Mouse (Mus musculus) brain, embryonic 14.5 days (tissue): ENCODE data around the gene Gm21761. TPM values are rescaled to one million over a fixed set of nuclear protein-coding genes. Genes with fewer than 3 reads are reported as not detected.
"Not testable (repeated sequence)": the region's sequence is repeated elsewhere in the genome, so short reads cannot be mapped to it uniquely, and the experiment has no call there.

ENCODE experiments used
- DNase-seq: peaks from one replicate; pipeline ENCODE4 v3.0.0-alpha.2; 2011; ENCODE audit warnings: low read depth
- polyA plus RNA-seq: library from polyadenylated mRNA; depleted of rRNA; stranded (reverse); fragments of >200 nt; gene quantifications from 2 replicates; pipeline ENCODE4 v1.2.3, GENCODE M21; 2012; rRNA removed

The Gm21761 gene
- polyA plus RNA-seq = not detected in 2 replicates

- not testable (repeated sequence) for DNase-seq
Observed at GRCm38 (mm10) chr13:119929172-119929571, at the start of gene Gm21761. TSS of gene Gm21761 (minus strand) at chr13:119929272.

- DNase-seq = not testable (repeated sequence)
Observed at GRCm38 (mm10) chr13:119969163-119969562, 40.1 kb upstream of the Gm21761 start.

- not testable (repeated sequence) for DNase-seq
Observed at GRCm38 (mm10) chr13:119968193-119968592, 39.1 kb upstream of the Gm21761 start.

- DNase-seq = peak; percentile 5
Observed at GRCm38 (mm10) chr13:119965968-119966367, 36.9 kb upstream of the Gm21761 start.

GRCm38 (mm10) chr13:119965302-119965952 lies 36.4 kb upstream of the Gm21761 start:
- DNase-seq = peak; percentile 0

- not testable (repeated sequence) for DNase-seq
Observed at GRCm38 (mm10) chr13:119962856-119963255, 33.8 kb upstream of the Gm21761 start.

- DNase-seq = not testable (repeated sequence)
Observed at GRCm38 (mm10) chr13:119955567-119955966, 26.5 kb upstream of the Gm21761 start.

- DNase-seq = not testable (repeated sequence)
Observed at GRCm38 (mm10) chr13:119955089-119955488, 26.0 kb upstream of the Gm21761 start.

GRCm38 (mm10) chr13:119950706-119951105 lies 21.6 kb upstream of the Gm21761 start, which contains the start of gene B020031M17Rik:
TSS of gene B020031M17Rik (minus strand) at chr13:119950806.
- DNase-seq = not testable (repeated sequence)

GRCm38 (mm10) chr13:119924597-119925340 lies 4.3 kb downstream of the Gm21761 start:
- DNase-seq = not testable (repeated sequence)

GRCm38 (mm10) chr13:119916966-119917722 lies 11.9 kb downstream of the Gm21761 start:
- not testable (repeated sequence) for DNase-seq

GRCm38 (mm10) chr13:119916449-119916848 lies 12.6 kb downstream of the Gm21761 start:
- not testable (repeated sequence) for DNase-seq

- not testable (repeated sequence) for DNase-seq
Observed at GRCm38 (mm10) chr13:119898549-119898948, 30.5 kb downstream of the Gm21761 start.

- not testable (repeated sequence) for DNase-seq
Observed at GRCm38 (mm10) chr13:119894685-119895084, 34.4 kb downstream of the Gm21761 start, which contains the start of gene Tcstv1. TSS of gene Tcstv1 (minus strand) at chr13:119894785.

- not testable (repeated sequence) for DNase-seq
Observed at GRCm38 (mm10) chr13:119886896-119887295, 42.2 kb downstream of the Gm21761 start.

GRCm38 (mm10) chr13:119864395-119864999 lies 64.6 kb downstream of the Gm21761 start:
- not testable (repeated sequence) for DNase-seq

- not testable (repeated sequence) for DNase-seq
Observed at GRCm38 (mm10) chr13:119862399-119862798, 66.7 kb downstream of the Gm21761 start.
